Mouse (Mus musculus) limb, embryonic 14.5 days (tissue): ENCODE data around the gene Rab5a. TPM values are rescaled to one million over a fixed set of nuclear protein-coding genes. Genes with fewer than 3 reads are reported as not detected.

Experiments used
- ATAC-seq: fragments of 200-750 bp; cut with Nextera tagmentation; 2 replicates; pipeline ENCODE4 v1.8.0; 2017; ENCODE audit warnings: low read depth, moderate number of reproducible peaks, moderate TSS enrichment; ENCODE audit not compliant: low FRiP score
- DNase-seq: peaks from one replicate; pipeline ENCODE4 v3.0.0-alpha.2; 2015; ENCODE audit warnings: low spot score
- H3K27ac ChIP-seq: fragments of 300-500 bp; sonication (generic); replicated peaks from 2 replicates; pipeline ENCODE4 v1.5.1; 2014; ENCODE audit warnings: low read depth, mild to moderate bottlenecking, low read length, moderate library complexity, mixed read lengths
- H3K27me3 ChIP-seq: fragments of 300-500 bp; sonication (generic); 2 replicates; pipeline ENCODE4 v1.6.1; 2014; ENCODE audit warnings: low read length, mixed read lengths; ENCODE audit not compliant: control insufficient read depth, insufficient read depth
- H3K36me3 ChIP-seq: fragments of 300-500 bp; sonication (generic); 2 replicates; pipeline ENCODE4 v1.6.1; 2014; ENCODE audit warnings: mild to moderate bottlenecking, low read length, moderate library complexity, mixed read lengths; ENCODE audit not compliant: control insufficient read depth, insufficient read depth
- H3K4me1 ChIP-seq: fragments of 300-500 bp; sonication (generic); 2 replicates; pipeline ENCODE4 v1.6.1; 2014; ENCODE audit warnings: antibody characterized with exemption, low read length, mixed read lengths; ENCODE audit not compliant: control insufficient read depth, insufficient read depth
- H3K4me2 ChIP-seq: fragments of 300-500 bp; sonication (generic); replicated peaks from 2 replicates; pipeline ENCODE4 v1.6.1; 2014; ENCODE audit warnings: low read depth, mild to moderate bottlenecking, low read length, moderate library complexity; ENCODE audit not compliant: severe bottlenecking
- H3K4me3 ChIP-seq: fragments of 300-500 bp; sonication (generic); replicated peaks from 2 replicates; pipeline ENCODE4 v1.5.1; 2014; ENCODE audit warnings: low read length
- H3K9ac ChIP-seq: fragments of 300-500 bp; sonication (generic); 2 replicates; pipeline ENCODE4 v1.6.1; 2014; ENCODE audit warnings: mild to moderate bottlenecking, low read depth, low read length, moderate library complexity; ENCODE audit not compliant: severe bottlenecking
- H3K9me3 ChIP-seq: fragments of 300-500 bp; sonication (generic); 2 replicates; pipeline ENCODE4 v1.6.1; 2016; ENCODE audit warnings: low read length; ENCODE audit not compliant: control insufficient read depth
- POLR2A ChIP-seq: fragments of 200-500 bp; IDR thresholded peaks from 2 replicates; pipeline ENCODE4 v1.8.0; 2012; ENCODE audit warnings: inconsistent platforms, mild to moderate bottlenecking, moderate library complexity, borderline replicate concordance; ENCODE audit not compliant: insufficient read depth, insufficient read length; ENCODE audit errors: extremely low read depth
- WGBS: fragments of 180-500 bp; shearing (Covaris S2); extraction: QIAGEN DNeasy Blood & Tissue Kit; methylation state at CpG from one replicate; pipeline ENCODE4 v1.1.7; 2014; 5-methylcytosine and 5-hydroxymethylcytosine counted together
- polyA plus RNA-seq, 2 experiments: library from polyadenylated mRNA; depleted of rRNA in 1 of 2; stranded (reverse) in 1 of 2; unstranded in 1 of 2; fragments of >200 nt; fragmentation: Nextera tagmentation in 1 of 2; extraction: Ambion mirVana in 1 of 2; gene quantifications; 2 replicates each; pipeline versions ENCODE4 v1.2.1 to v1.2.3; 2012 to 2014

The Rab5a gene
- polyA plus RNA-seq, 2 experiments, result 44.7 to 85.0 TPM

DNA sequence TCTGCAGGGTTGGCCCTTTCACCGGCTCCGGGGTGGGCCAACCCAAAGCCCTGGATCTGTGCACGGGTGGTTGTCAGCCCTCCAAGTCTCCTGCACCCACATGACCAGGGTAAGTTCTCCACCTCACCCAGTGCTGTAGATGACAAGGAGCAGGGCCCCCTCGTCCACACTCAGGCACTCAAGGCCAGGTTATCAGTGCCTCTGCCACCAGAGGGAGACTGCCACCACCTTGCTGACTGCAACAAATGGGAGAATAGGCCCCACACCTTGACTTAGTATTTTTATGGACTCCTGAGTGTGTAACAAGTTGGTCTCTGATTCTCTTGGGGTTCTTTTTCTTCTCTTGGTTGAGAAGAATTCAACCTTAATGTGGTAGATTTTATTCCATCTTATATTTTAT, 13.5 kb upstream of the Rab5a start:
- H3K36me3 ChIP-seq, result no peaks in the 10 kb centered on the region
- H3K4me3 ChIP-seq, result no peak overlapping the region
- no peak overlapping the region for H3K9ac ChIP-seq
- no peak overlapping the region for H3K4me2 ChIP-seq
- no peak for DNase-seq
- no peaks in the 10 kb centered on the region for H3K9me3 ChIP-seq
- no peaks in the 10 kb centered on the region for H3K4me1 ChIP-seq
- H3K27me3 ChIP-seq, result no peaks in the 10 kb centered on the region
- ATAC-seq, result no peak
- 73% methylated on average over 4 of the region's 4 CpGs for WGBS
- H3K27ac ChIP-seq, result no peak overlapping the region
- no peak for TF ChIP-seq POLR2A

DNA sequence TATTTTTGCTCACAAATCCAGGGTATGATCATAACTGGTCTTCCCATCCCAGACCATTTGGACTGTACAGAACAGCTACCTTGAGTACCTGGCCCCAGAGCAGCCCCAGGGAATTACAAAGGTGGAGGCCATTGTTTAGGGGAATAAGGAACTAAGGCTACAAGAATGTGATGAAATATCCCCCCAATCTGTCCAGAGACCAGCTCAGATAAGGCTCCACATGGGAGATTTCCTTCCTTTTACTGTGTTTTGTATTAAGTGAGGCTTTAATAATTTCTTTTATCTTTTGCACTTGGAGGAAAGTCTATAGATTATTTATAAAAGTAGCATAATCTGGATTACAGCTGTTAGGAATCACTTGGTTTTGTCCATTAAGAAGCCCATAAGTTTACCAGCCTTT, 10.3 kb upstream of the Rab5a start:
- no peak overlapping the region for H3K9ac ChIP-seq
- no peak overlapping the region for H3K4me2 ChIP-seq
- H3K27ac ChIP-seq, result no peak overlapping the region
- no peak overlapping the region for H3K4me3 ChIP-seq
- DNase-seq (no peak), ATAC-seq (no peak)
- no peak for TF ChIP-seq POLR2A
- no peaks in the 10 kb centered on the region for H3K4me1 ChIP-seq
- no peaks in the 10 kb centered on the region for H3K27me3 ChIP-seq
- no peaks in the 10 kb centered on the region for H3K36me3 ChIP-seq
- no peaks in the 10 kb centered on the region for H3K9me3 ChIP-seq

GRCm38 (mm10) chr17:53478066-53478857, 772 bp upstream of the Rab5a start:
- peak; percentile 53; the same call in 1 of the 2 replicates for ATAC-seq
- H3K36me3 ChIP-seq, result no peaks in the 10 kb centered on the region
- peak overlapping the region; percentile 53 for H3K4me2 ChIP-seq
- no peaks in the 10 kb centered on the region for H3K27me3 ChIP-seq
- H3K9ac ChIP-seq, result peak overlapping the region; percentile 97
- WGBS, result 8% methylated on average over 15 of the region's 15 CpGs
- H3K27ac ChIP-seq, result peak overlapping the region; percentile 99
- TF ChIP-seq POLR2A, result no peak
- DNase-seq, result peak; percentile 68
- peaks cover 15% of the 10 kb centered on the region for H3K4me1 ChIP-seq
- H3K4me3 ChIP-seq, result peak overlapping the region; percentile 94
- H3K9me3 ChIP-seq, result no peaks in the 10 kb centered on the region

GRCm38 (mm10) chr17:53479604-53480041, 589 bp downstream of the Rab5a start:
- Histone ChIP-seq H3K27ac (peak overlapping the region; percentile 99), H3K9ac (peak overlapping the region; percentile 97), H3K36me3 (peaks cover 9% of the 10 kb centered on the region), H3K4me1 (peaks cover 15% of the 10 kb centered on the region), H3K4me2 (peak overlapping the region; percentile 68), H3K9me3 (no peaks in the 10 kb centered on the region), H3K27me3 (no peaks in the 10 kb centered on the region), H3K4me3 (peak overlapping the region; percentile 94)
- TF ChIP-seq POLR2A, result no peak
- WGBS, result 0% methylated on average over 24 of the region's 33 CpGs
- peak; percentile 14 for ATAC-seq
- peak; percentile 36 for DNase-seq

GRCm38 (mm10) chr17:53480433-53480832, 1.4 kb downstream of the Rab5a start:
- ATAC-seq (no peak), DNase-seq (no peak)
- Histone ChIP-seq H3K4me3 (peak overlapping the region; percentile 94), H3K27ac (no peak overlapping the region), H3K9ac (peak overlapping the region; percentile 97), H3K9me3 (no peaks in the 10 kb centered on the region), H3K27me3 (no peaks in the 10 kb centered on the region), H3K4me2 (peak overlapping the region; percentile 68), H3K4me1 (peaks cover 15% of the 10 kb centered on the region), H3K36me3 (peaks cover 16% of the 10 kb centered on the region)
- TF ChIP-seq POLR2A, result no peak
- 54% methylated on average over 7 of the region's 7 CpGs for whole genome bisulfite sequencing
